Mouse (Mus musculus) lung, embryonic 15.5 days (tissue): ENCODE measurements around the gene Kifc3. TPM values are rescaled to one million over a fixed set of nuclear protein-coding genes. Genes with fewer than 3 reads are reported as not detected.

Source experiments
- ATAC-seq: fragments of 200-750 bp; cut with Nextera tagmentation; 2 replicates; pipeline ENCODE4 v1.8.0; 2017; ENCODE audit warnings: moderate number of reproducible peaks, borderline replicate concordance; ENCODE audit not compliant: low FRiP score, low TSS enrichment; ENCODE audit errors: extremely low read depth
- H3K27ac ChIP-seq: fragments of 300-500 bp; sonication (generic); 2 replicates; pipeline ENCODE4 v1.5.1; 2015; ENCODE audit warnings: moderate library complexity, mild to moderate bottlenecking, inconsistent platforms
- H3K27me3 ChIP-seq: fragments of 300-500 bp; sonication (generic); 2 replicates; pipeline ENCODE4 v1.6.1; 2015; ENCODE audit warnings: inconsistent platforms
- H3K36me3 ChIP-seq: fragments of 300-500 bp; sonication (generic); 2 replicates; pipeline ENCODE4 v1.6.1; 2015; ENCODE audit warnings: inconsistent platforms
- H3K4me1 ChIP-seq: fragments of 300-500 bp; sonication (generic); 2 replicates; pipeline ENCODE4 v1.6.1; 2015; ENCODE audit warnings: inconsistent platforms
- H3K4me2 ChIP-seq: fragments of 300-500 bp; sonication (generic); 2 replicates; pipeline ENCODE4 v1.6.1; 2015; ENCODE audit warnings: inconsistent platforms, mild to moderate bottlenecking, moderate library complexity
- H3K4me3 ChIP-seq: fragments of 300-500 bp; sonication (generic); 2 replicates; pipeline ENCODE4 v1.5.1; 2015; ENCODE audit warnings: mild to moderate bottlenecking, inconsistent platforms
- H3K9ac ChIP-seq: fragments of 300-500 bp; sonication (generic); 2 replicates; pipeline ENCODE4 v1.6.1; 2015; ENCODE audit warnings: inconsistent platforms
- H3K9me3 ChIP-seq: fragments of 300-500 bp; sonication (generic); 2 replicates; pipeline ENCODE4 v1.6.1; 2016; ENCODE audit warnings: inconsistent platforms
- WGBS: fragments of 180-500 bp; shearing (Covaris S2); methylation state at CpG from one replicate; pipeline ENCODE4 v1.1.7; 2015; 5-methylcytosine and 5-hydroxymethylcytosine counted together
- polyA plus RNA-seq: library from polyadenylated mRNA; unstranded; fragments of >200 nt; fragmentation: Nextera tagmentation; extraction: Ambion mirVana; gene quantifications from 2 replicates; pipeline ENCODE4 v1.2.1, GENCODE M21; 2015

Kifc3 gene
- polyA plus RNA-seq, 1 experiment from 2014 or later: 27.0 TPM

GRCm38 (mm10) chr8:95200001-95200405, 2.6 kb downstream of the Kifc3 start:
- H3K4me1 ChIP-seq: no peaks in the 10 kb centered on the region
- no peak overlapping the region for H3K27ac ChIP-seq
- no peaks in the 10 kb centered on the region for H3K9me3 ChIP-seq
- no peaks in the 10 kb centered on the region for H3K27me3 ChIP-seq
- no peaks in the 10 kb centered on the region for H3K36me3 ChIP-seq
- 71% methylated on average over 9 of the region's 9 CpGs for WGBS
- no peak overlapping the region for H3K4me2 ChIP-seq
- no peak overlapping the region for H3K4me3 ChIP-seq
- no peak for ATAC-seq
- no peak overlapping the region for H3K9ac ChIP-seq

GRCm38 (mm10) chr8:95195728-95196127, 6.9 kb downstream of the Kifc3 start:
- no peak overlapping the region for H3K27ac ChIP-seq
- H3K4me2 ChIP-seq: no peak overlapping the region
- H3K9me3 ChIP-seq: no peaks in the 10 kb centered on the region
- H3K27me3 ChIP-seq: no peaks in the 10 kb centered on the region
- WGBS: 62% methylated on average over 11 of the region's 11 CpGs
- H3K4me1 ChIP-seq: no peaks in the 10 kb centered on the region
- H3K4me3 ChIP-seq: no peak overlapping the region
- H3K9ac ChIP-seq: no peak overlapping the region
- no peak for ATAC-seq
- no peaks in the 10 kb centered on the region for H3K36me3 ChIP-seq

- no peak overlapping the region for H3K4me2 ChIP-seq
- H3K4me1 ChIP-seq: no peaks in the 10 kb centered on the region
- WGBS: 76% methylated on average over 9 of the region's 9 CpGs
- no peak overlapping the region for H3K9ac ChIP-seq
- ATAC-seq: no peak
- no peaks in the 10 kb centered on the region for H3K9me3 ChIP-seq
- H3K36me3 ChIP-seq: no peaks in the 10 kb centered on the region
- H3K27ac ChIP-seq: no peak overlapping the region
- no peaks in the 10 kb centered on the region for H3K27me3 ChIP-seq
- H3K4me3 ChIP-seq: no peak overlapping the region
Measured at GRCm38 (mm10) chr8:95191497-95192175, 11.0 kb downstream of the Kifc3 start.

DNA sequence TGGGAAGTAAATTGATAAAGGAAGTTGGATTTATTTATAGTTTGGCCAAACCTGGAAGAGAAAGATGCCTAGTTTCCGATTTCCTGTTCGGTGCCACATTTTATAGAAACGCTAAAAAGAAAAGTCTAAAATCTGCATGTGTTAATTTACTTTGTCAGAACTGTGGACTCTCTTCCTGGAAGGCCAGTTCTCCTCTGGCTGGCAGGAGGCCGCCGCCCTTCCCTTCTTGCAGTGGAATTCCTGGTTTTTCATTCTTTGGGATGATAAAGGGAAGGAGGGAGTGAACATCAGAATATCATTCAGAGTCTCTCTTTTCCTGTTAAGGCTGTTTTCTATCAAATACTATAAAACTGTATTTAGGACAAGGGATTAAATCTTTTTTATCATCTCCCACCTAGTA, 15.0 kb downstream of the Kifc3 start:
- Histone ChIP-seq H3K9me3 (no peaks in the 10 kb centered on the region), H3K36me3 (no peaks in the 10 kb centered on the region), H3K4me1 (no peaks in the 10 kb centered on the region), H3K4me3 (no peak overlapping the region), H3K27me3 (no peaks in the 10 kb centered on the region), H3K4me2 (no peak overlapping the region), H3K27ac (no peak overlapping the region), H3K9ac (no peak overlapping the region)
- ATAC-seq: no peak
- WGBS: 39% methylated on average over 5 of the region's 5 CpGs

DNA sequence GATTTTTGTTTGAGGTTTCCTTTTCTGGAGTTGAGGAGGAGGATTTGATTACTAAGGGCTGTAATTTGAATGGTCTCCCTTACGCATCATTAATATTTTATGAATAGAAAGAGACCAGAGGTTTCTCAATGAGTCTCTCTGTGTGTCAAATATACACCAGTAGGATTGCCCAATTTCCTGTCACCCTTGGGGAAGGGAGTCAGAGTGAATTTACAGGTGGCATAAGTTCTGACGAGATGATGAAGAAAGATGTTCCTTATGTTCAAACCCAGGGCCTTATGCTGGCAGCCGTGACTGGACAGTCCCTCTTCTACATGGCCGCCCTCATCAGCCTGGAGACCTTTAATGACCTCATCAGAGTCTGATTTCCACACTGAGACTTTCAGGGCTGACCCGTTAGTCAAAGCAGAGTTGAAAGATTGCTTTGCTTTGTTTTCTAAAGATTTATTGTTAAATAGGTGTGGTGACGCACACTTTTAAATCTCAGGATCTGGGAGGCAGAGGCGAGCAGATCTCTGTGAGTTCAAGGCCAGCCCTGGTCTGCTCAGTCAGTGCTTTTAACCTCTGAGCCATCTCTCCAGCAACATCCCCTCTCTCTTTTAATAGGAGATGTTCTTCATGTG, 16.6 kb downstream of the Kifc3 start:
- WGBS: 82% methylated on average over 7 of the region's 7 CpGs
- H3K9ac ChIP-seq: no peak overlapping the region
- ATAC-seq: no peak

DNA sequence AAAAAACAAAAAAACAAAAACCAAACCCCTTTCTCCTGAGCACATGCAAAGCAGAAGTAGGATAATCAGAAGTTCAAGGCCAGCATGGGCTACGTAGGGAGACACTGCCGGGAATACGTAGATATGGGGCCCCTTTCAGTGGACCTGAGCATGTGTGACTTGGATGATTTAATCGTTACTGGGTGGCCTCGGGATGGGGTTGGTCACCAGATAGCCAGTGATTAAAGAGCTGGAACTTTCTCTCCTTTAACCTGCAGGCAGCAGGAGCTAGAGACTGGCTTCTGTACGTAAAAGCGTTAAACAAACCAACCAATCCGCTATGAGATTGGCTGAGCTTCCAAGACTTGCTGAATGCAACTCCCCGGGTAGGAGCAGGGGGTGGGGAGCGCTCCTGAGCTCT, 17.5 kb downstream of the Kifc3 start:
- H3K36me3 ChIP-seq: no peaks in the 10 kb centered on the region
- no peak overlapping the region for H3K27ac ChIP-seq
- H3K4me1 ChIP-seq: no peaks in the 10 kb centered on the region
- no peak overlapping the region for H3K4me2 ChIP-seq
- H3K9ac ChIP-seq: no peak overlapping the region
- 50% methylated on average over 10 of the region's 10 CpGs for whole genome bisulfite sequencing
- H3K9me3 ChIP-seq: no peaks in the 10 kb centered on the region
- no peak overlapping the region for H3K4me3 ChIP-seq
- no peaks in the 10 kb centered on the region for H3K27me3 ChIP-seq
- ATAC-seq: no peak

More for the DNA sequence above, 16.6 kb downstream of the Kifc3 start:
- Histone ChIP-seq H3K4me1 (no peaks in the 10 kb centered on the region), H3K4me3 (no peak overlapping the region), H3K4me2 (no peak overlapping the region), H3K27me3 (no peaks in the 10 kb centered on the region), H3K36me3 (no peaks in the 10 kb centered on the region), H3K9me3 (no peaks in the 10 kb centered on the region), H3K27ac (no peak overlapping the region)

DNA sequence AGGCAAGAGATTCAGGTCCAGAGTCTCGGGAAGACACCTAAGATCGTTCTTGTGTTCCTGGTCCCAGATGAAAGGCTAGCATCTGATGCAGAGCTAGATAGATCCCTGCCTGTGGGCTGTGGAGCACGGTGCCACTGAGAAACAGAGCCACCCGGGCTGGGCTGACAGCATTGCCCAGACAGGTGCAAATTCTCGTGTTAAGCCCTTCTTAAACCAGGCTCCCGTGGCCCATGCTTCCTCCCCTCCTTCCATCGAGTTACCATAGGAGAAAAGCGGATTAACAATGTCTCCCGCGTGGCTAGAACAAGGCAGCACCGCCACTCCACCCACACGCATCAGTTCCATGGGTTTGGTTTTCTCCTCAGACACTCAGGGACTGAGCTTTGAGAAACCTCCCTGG, 18.4 kb downstream of the Kifc3 start:
- ATAC-seq: no peak
- Histone ChIP-seq H3K9ac (no peak overlapping the region), H3K36me3 (no peaks in the 10 kb centered on the region), H3K4me3 (no peak overlapping the region), H3K4me2 (no peak overlapping the region), H3K27me3 (no peaks in the 10 kb centered on the region), H3K4me1 (no peaks in the 10 kb centered on the region), H3K27ac (no peak overlapping the region), H3K9me3 (no peaks in the 10 kb centered on the region)
- WGBS: 69% methylated on average over 12 of the region's 12 CpGs

DNA sequence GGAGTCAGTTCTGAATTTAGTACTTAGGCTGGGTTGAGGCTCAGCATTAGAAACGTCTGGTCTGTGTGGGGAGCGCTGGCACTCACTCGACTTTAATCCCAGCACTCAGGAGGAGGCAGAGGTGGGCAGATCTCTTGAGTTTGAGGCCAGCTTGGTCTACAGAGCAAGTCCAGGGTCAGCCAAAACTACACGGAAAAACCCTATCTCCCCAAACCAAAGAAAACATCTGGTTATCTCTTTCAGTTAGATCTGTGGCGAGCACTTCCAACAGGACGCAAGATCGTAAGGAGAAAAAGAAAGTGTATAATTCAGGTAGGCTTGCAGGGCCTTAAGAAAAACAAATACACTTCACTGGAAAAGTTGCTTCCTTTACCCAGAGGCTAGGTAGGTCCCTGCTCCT, 20.8 kb downstream of the Kifc3 start:
- no peak overlapping the region for H3K4me2 ChIP-seq
- no peak for ATAC-seq
- no peaks in the 10 kb centered on the region for H3K27me3 ChIP-seq
- H3K9ac ChIP-seq: no peak overlapping the region
- no peaks in the 10 kb centered on the region for H3K9me3 ChIP-seq
- H3K36me3 ChIP-seq: no peaks in the 10 kb centered on the region
- WGBS: 57% methylated on average over 7 of the region's 7 CpGs
- H3K4me3 ChIP-seq: no peak overlapping the region
- no peaks in the 10 kb centered on the region for H3K4me1 ChIP-seq
- no peak overlapping the region for H3K27ac ChIP-seq

- 47% methylated on average over 4 of the region's 4 CpGs for WGBS
Measured at GRCm38 (mm10) chr8:95178191-95178590, 24.4 kb downstream of the Kifc3 start.

GRCm38 (mm10) chr8:95176985-95177384, 25.6 kb downstream of the Kifc3 start:
- no peak overlapping the region for H3K4me3 ChIP-seq
- 73% methylated on average over 6 of the region's 6 CpGs for WGBS
- H3K4me1 ChIP-seq: no peaks in the 10 kb centered on the region
- H3K27ac ChIP-seq: no peak overlapping the region
- H3K36me3 ChIP-seq: no peaks in the 10 kb centered on the region
- H3K9me3 ChIP-seq: no peaks in the 10 kb centered on the region
- H3K9ac ChIP-seq: no peak overlapping the region
- ATAC-seq: no peak
- H3K27me3 ChIP-seq: no peaks in the 10 kb centered on the region
- no peak overlapping the region for H3K4me2 ChIP-seq

More at GRCm38 (mm10) chr8:95178191-95178590, 24.4 kb downstream of the Kifc3 start:
- H3K27ac ChIP-seq: no peak overlapping the region
- no peaks in the 10 kb centered on the region for H3K9me3 ChIP-seq
- H3K4me2 ChIP-seq: no peak overlapping the region
- H3K9ac ChIP-seq: no peak overlapping the region
- H3K4me3 ChIP-seq: no peak overlapping the region
- H3K36me3 ChIP-seq: no peaks in the 10 kb centered on the region
- no peak for ATAC-seq
- H3K27me3 ChIP-seq: no peaks in the 10 kb centered on the region
- H3K4me1 ChIP-seq: no peaks in the 10 kb centered on the region

GRCm38 (mm10) chr8:95175808-95176207, 26.8 kb downstream of the Kifc3 start:
- ATAC-seq: no peak

GRCm38 (mm10) chr8:95175306-95175705, 27.3 kb downstream of the Kifc3 start:
- no peak for ATAC-seq
- Histone ChIP-seq H3K9me3 (no peaks in the 10 kb centered on the region), H3K27ac (no peak overlapping the region), H3K4me2 (no peak overlapping the region), H3K4me1 (no peaks in the 10 kb centered on the region), H3K27me3 (no peaks in the 10 kb centered on the region), H3K36me3 (no peaks in the 10 kb centered on the region), H3K9ac (no peak overlapping the region), H3K4me3 (no peak overlapping the region)
- WGBS: 47% methylated on average over 5 of the region's 5 CpGs

More at GRCm38 (mm10) chr8:95175808-95176207, 26.8 kb downstream of the Kifc3 start:
- H3K27ac ChIP-seq: no peak overlapping the region
- no peaks in the 10 kb centered on the region for H3K9me3 ChIP-seq
- no peak overlapping the region for H3K9ac ChIP-seq
- no peak overlapping the region for H3K4me2 ChIP-seq
- H3K27me3 ChIP-seq: no peaks in the 10 kb centered on the region
- 48% methylated on average over 18 of the region's 18 CpGs for WGBS
- H3K4me1 ChIP-seq: no peaks in the 10 kb centered on the region
- no peaks in the 10 kb centered on the region for H3K36me3 ChIP-seq
- H3K4me3 ChIP-seq: no peak overlapping the region
